Mouse (Mus musculus) regulatory T cell (primary cell): Measurements from ENCODE around the gene Gm37240.
"Not testable (repeated sequence)": the region's sequence is repeated elsewhere in the genome, so short reads cannot be mapped to it uniquely, and the experiment has no call there.

Source experiments
- in situ Hi-C: fragments of 300-600 bp; cut with MboI, MseI; formaldehyde crosslinking; loops from one replicate; pipeline ENCODE4 v1.15.1; 2025; ENCODE audit warnings: high pct_unique_total_duplicates

Gm37240 gene

GRCm38 (mm10) chr3:84569587-84569986 is 1317.7 kb downstream of the Gm37240 start:
- in situ Hi-C loops, result no loop called here

GRCm38 (mm10) chr3:84568540-84568939 is 1318.8 kb downstream of the Gm37240 start:
- in situ Hi-C loops, result no loop called here

GRCm38 (mm10) chr3:84563415-84563814 is 1323.9 kb downstream of the Gm37240 start:
- in situ Hi-C loops, result no loop called here

- in situ Hi-C loops, result not testable (repeated sequence)
Observed at GRCm38 (mm10) chr3:84562911-84563310, 1324.4 kb downstream of the Gm37240 start.

- in situ Hi-C loops, result no loop called here
Observed at GRCm38 (mm10) chr3:84558301-84558700, 1329.0 kb downstream of the Gm37240 start.

- in situ Hi-C loops, result no loop called here
Observed at GRCm38 (mm10) chr3:84555780-84556179, 1331.5 kb downstream of the Gm37240 start.

GRCm38 (mm10) chr3:84547177-84547576 is 1340.1 kb downstream of the Gm37240 start:
- in situ Hi-C loops, result loop anchor here (10.0 kb wide), 1 partner anchor 362 kb away; no protein-coding TSS in a partner anchor

GRCm38 (mm10) chr3:84542450-84542849 is 1344.9 kb downstream of the Gm37240 start:
- in situ Hi-C loops, result loop anchor here (5.0 to 10.0 kb wide), 2 partner anchors 190 to 358 kb away; no protein-coding TSS in a partner anchor

- in situ Hi-C loops, result loop anchor here (5.0 to 10.0 kb wide), 2 partner anchors 190 to 357 kb away; no protein-coding TSS in a partner anchor
Observed at GRCm38 (mm10) chr3:84541881-84542280, 1345.4 kb downstream of the Gm37240 start.

GRCm38 (mm10) chr3:84540640-84541039 is 1346.7 kb downstream of the Gm37240 start:
- in situ Hi-C loops, result loop anchor here (5.0 to 10.0 kb wide), 2 partner anchors 188 to 356 kb away; no protein-coding TSS in a partner anchor

- in situ Hi-C loops, result no loop called here
Observed at GRCm38 (mm10) chr3:84536987-84537386, 1350.3 kb downstream of the Gm37240 start.

GRCm38 (mm10) chr3:84533227-84533626 is 1354.1 kb downstream of the Gm37240 start:
- in situ Hi-C loops, result no loop called here

- in situ Hi-C loops, result no loop called here
Observed at GRCm38 (mm10) chr3:84529021-84529420, 1358.3 kb downstream of the Gm37240 start.

GRCm38 (mm10) chr3:84524952-84525351 is 1362.4 kb downstream of the Gm37240 start:
- in situ Hi-C loops, result no loop called here

GRCm38 (mm10) chr3:84516163-84516562 is 1371.2 kb downstream of the Gm37240 start:
- in situ Hi-C loops, result no loop called here

- in situ Hi-C loops, result no loop called here
Observed at GRCm38 (mm10) chr3:84512774-84513515, 1374.4 kb downstream of the Gm37240 start.

GRCm38 (mm10) chr3:84505193-84505592 is 1382.1 kb downstream of the Gm37240 start:
- in situ Hi-C loops, result no loop called here

GRCm38 (mm10) chr3:84504291-84504690 is 1383.0 kb downstream of the Gm37240 start:
- in situ Hi-C loops, result no loop called here

- in situ Hi-C loops, result no loop called here
Observed at GRCm38 (mm10) chr3:84502101-84502500, 1385.2 kb downstream of the Gm37240 start.

GRCm38 (mm10) chr3:84500491-84500890 is 1386.8 kb downstream of the Gm37240 start:
- in situ Hi-C loops, result no loop called here

- in situ Hi-C loops, result no loop called here
Observed at GRCm38 (mm10) chr3:84497718-84498117, 1389.6 kb downstream of the Gm37240 start.

- in situ Hi-C loops, result no loop called here
Observed at GRCm38 (mm10) chr3:84492657-84493056, 1394.7 kb downstream of the Gm37240 start.

- in situ Hi-C loops, result no loop called here
Observed at GRCm38 (mm10) chr3:84492148-84492547, 1395.2 kb downstream of the Gm37240 start.
